Mouse (Mus musculus) frontal cortex, postnatal 25 days (tissue): ENCODE data around the gene Tec.

Experiments
- DNase-seq, 2 experiments: peaks; one replicate each; pipeline ENCODE4 v3.0.0; 2022; ENCODE audit warnings: low spot score in 2 of 2

Gene Tec

GRCm38 (mm10) chr5:72868091-72868875 lies at the start of gene Tec:
Gene Tec (minus strand): TSS chr5:72868483.
- peak; percentile 64 to 73 for DNase-seq

GRCm38 (mm10) chr5:72916851-72917250 lies 48.6 kb upstream of the Tec start:
- no peak for DNase-seq

GRCm38 (mm10) chr5:72916048-72916447 lies 47.8 kb upstream of the Tec start:
- no peak for DNase-seq

GRCm38 (mm10) chr5:72914633-72915561 lies 46.6 kb upstream of the Tec start:
- peak; percentile 13 to 25 for DNase-seq

GRCm38 (mm10) chr5:72913648-72914557 lies 45.6 kb upstream of the Tec start, which contains the start of gene Slain2:
Gene Slain2 (plus strand): TSS chr5:72914304.
- peak; percentile 89 to 92 for DNase-seq

GRCm38 (mm10) chr5:72911284-72911683 lies 43.0 kb upstream of the Tec start:
- no peak for DNase-seq

- no peak for DNase-seq
These were observed 42.1 kb upstream of the Tec start for GRCm38 (mm10) chr5:72910373-72910772.

GRCm38 (mm10) chr5:72909363-72909762 lies 41.1 kb upstream of the Tec start:
- no peak for DNase-seq

- no peak for DNase-seq
These were observed 40.1 kb upstream of the Tec start for GRCm38 (mm10) chr5:72908324-72908936.

GRCm38 (mm10) chr5:72907402-72907801 lies 39.1 kb upstream of the Tec start:
- no peak for DNase-seq

GRCm38 (mm10) chr5:72904903-72905790 lies 36.9 kb upstream of the Tec start:
- no peak for DNase-seq

GRCm38 (mm10) chr5:72902876-72903516 lies 34.7 kb upstream of the Tec start:
- no peak for DNase-seq

- DNase-seq, result no peak
These were observed 34.0 kb upstream of the Tec start for GRCm38 (mm10) chr5:72902312-72902711.

GRCm38 (mm10) chr5:72901866-72902265 lies 33.6 kb upstream of the Tec start:
- DNase-seq, result no peak

GRCm38 (mm10) chr5:72899255-72899654 lies 31.0 kb upstream of the Tec start:
- no peak for DNase-seq

GRCm38 (mm10) chr5:72897998-72898397 lies 29.7 kb upstream of the Tec start:
- no peak for DNase-seq

- no peak for DNase-seq
These were observed 28.4 kb upstream of the Tec start for GRCm38 (mm10) chr5:72896478-72897279.

- DNase-seq, result no peak
These were observed 27.0 kb upstream of the Tec start for GRCm38 (mm10) chr5:72895261-72895660.

- no peak for DNase-seq
These were observed 25.7 kb upstream of the Tec start for GRCm38 (mm10) chr5:72893987-72894386.
